Mouse (Mus musculus) CH12.LX (cell line): ENCODE results near the gene Cenpk.

Source experiments
- CTCF ChIP-seq, 2 experiments: IDR thresholded peaks in 1 of 2; conservative IDR thresholded peaks in 1 of 2; 2 replicates each; pipeline ENCODE4 v1.5.1; 2011 to 2012; ENCODE audit warnings: low read depth in 2 of 2, low read length in 2 of 2, improper control_type of control experiment in 1 of 2, inconsistent platforms in 1 of 2, mild to moderate bottlenecking in 1 of 2, moderate library complexity in 1 of 2
- POLR2A ChIP-seq: IDR thresholded peaks from 2 replicates; pipeline ENCODE4 v1.6.1; 2011; ENCODE audit warnings: low read depth, mild to moderate bottlenecking, improper control_type of control experiment, low read length
- RCOR1 ChIP-seq: conservative IDR thresholded peaks from 2 replicates; pipeline ENCODE4 v1.6.1; 2012; ENCODE audit warnings: low read depth, mild to moderate bottlenecking, inconsistent platforms, low read length, improper control_type of control experiment
- SMC3 ChIP-seq: IDR thresholded peaks from 2 replicates; pipeline ENCODE4 v1.6.1; 2011; ENCODE audit warnings: low read depth, low read length, improper control_type of control experiment
- USF1 ChIP-seq: IDR thresholded peaks from 2 replicates; pipeline ENCODE4 v1.6.1; 2014; ENCODE audit warnings: low read depth, mild to moderate bottlenecking, inconsistent platforms, low read length, improper control_type of control experiment

DNA sequence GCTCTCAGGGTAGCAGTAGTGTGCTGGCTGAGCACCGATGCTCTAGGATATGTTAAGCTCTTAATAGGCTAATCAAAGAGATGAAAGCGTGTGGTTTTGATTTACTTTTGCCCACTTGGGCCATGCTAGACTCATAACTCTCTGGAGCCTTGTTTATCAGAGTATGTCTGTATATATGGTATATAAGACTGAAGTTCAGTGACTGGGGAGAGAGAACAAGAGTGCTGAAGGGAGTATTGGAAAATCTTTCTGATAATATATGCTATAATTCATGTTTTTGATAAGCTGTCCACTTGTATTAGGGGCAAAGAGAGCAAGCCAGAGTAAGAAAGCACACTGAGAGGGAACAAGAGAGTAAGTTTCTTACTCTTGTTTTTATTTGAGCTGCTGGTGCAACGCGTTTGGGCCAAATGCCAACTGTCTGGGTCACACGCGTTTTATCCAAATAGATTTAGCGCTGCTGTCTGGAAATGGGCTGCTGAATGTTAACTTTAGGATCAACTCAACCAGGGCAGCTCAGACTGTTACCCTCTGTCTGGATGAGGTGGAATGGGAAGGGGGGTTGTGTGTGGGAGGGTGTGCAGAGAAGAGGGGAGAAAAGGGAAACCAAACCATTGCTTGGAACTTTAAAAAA is 59.9 kb downstream of the Cenpk start:
- TF ChIP-seq USF1 (no peak), RCOR1 (no peak), CTCF (conservative IDR thresholded peaks at IDR 0.05 in 1 of 2, IDR thresholded peaks at IDR 0.05 in 1 of 2; ENCODE audit: low read depth in 2 of 2, low read length in 2 of 2) (no peak), SMC3 (no peak), POLR2A (no peak)
